Mouse (Mus musculus): ENCODE data around the gene Malrd1.

Malrd1 gene

DNA sequence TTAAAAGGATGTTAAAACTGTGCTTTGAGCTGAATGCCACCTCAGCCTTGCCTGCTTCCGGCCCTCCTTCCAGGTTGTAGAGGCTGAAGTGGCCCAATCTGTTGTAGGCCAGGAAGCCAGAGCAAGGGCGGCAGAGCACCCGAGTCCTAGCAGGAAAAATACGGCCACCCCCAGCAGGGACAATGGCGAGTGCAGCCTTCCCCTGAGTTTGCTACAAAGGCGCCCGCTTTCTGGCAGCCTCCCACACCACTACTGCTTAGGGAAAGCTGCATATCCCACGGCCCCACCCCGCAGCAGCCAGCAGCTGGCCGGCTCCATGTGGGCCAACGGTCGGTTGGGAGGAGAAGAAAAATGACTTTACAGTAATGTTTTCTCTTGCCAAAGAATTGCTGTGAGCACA lies 503.5 kb downstream of the Malrd1 start:
- DNase-seq (ENCODE audit: low read depth, low spot score), result no peak

GRCm38 (mm10) chr2:16031559-16031958 lies 505.3 kb downstream of the Malrd1 start:
- DNase-seq (ENCODE audit: low read depth, low spot score), result no peak

GRCm38 (mm10) chr2:16032804-16033203 lies 506.5 kb downstream of the Malrd1 start:
- no peak for DNase-seq (ENCODE audit: low read depth, low spot score)

- no peak for DNase-seq (ENCODE audit: low read depth, low spot score)
Observed at GRCm38 (mm10) chr2:16110696-16111095, 584.4 kb downstream of the Malrd1 start.

DNA sequence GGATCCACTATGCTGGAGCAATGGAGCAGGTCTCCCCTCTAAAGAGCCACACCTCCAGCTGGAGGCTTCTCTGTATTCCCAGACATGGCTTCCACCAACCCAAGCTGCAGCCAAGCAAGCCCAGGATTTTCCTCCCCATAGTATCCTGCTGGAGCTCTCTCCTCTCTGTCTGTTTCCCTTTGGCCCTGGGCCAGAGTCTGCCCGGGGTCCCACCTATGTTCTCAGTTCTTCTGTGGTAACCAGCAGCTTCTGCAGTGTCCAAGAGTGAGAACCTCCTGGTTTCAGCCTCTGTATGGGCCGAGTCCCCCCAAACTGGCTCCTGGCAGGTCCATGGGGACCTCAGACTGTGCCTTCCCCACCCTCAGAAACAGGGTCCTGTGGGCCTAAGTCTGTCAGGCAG lies 587.1 kb downstream of the Malrd1 start:
- DNase-seq (ENCODE audit: low read depth, low spot score), result no peak

DNA sequence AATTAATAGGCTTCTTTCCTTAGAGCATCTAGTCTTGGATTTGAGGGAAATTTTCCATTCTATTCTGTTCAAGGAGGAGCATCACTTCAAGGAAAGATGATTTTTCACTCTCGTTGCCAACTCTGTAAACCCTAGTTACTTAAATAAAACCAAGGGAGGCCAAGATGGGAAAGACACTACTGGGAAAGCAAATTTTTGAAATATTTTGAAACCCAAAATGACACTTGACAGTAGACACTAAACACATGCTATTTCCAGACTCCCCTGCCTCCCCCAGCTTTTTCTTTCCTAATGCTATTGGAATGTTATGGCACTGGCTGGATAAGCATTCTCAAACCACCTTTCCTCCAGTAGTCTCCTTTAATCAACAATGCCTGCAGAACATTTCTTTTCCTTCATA lies 621.7 kb downstream of the Malrd1 start:
- DNase-seq (ENCODE audit: low read depth, low spot score), result no peak

DNA sequence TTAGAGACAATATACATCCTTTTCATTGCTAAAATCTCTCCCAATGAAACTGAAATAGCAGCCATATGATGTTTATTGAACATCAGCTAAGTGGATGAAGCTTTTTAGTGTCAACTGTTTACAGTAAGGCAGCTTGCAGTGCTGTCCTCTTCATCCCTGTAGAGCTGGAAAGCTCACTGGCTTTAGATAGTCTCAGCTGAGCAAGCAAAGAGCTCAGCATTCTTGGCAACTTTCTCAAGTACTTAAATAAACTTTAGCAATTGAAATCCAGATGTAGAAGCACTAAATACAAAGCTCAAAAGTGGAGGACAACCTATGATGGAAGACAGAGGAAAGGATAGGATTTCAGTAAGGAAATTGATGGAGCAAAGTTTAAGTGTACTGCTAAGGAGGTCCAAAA lies 626.3 kb downstream of the Malrd1 start:
- no peak for DNase-seq (ENCODE audit: low read depth, low spot score)

- no peak for DNase-seq (ENCODE audit: low read depth, low spot score)
Observed at GRCm38 (mm10) chr2:16163246-16163989, 637.1 kb downstream of the Malrd1 start.

DNA sequence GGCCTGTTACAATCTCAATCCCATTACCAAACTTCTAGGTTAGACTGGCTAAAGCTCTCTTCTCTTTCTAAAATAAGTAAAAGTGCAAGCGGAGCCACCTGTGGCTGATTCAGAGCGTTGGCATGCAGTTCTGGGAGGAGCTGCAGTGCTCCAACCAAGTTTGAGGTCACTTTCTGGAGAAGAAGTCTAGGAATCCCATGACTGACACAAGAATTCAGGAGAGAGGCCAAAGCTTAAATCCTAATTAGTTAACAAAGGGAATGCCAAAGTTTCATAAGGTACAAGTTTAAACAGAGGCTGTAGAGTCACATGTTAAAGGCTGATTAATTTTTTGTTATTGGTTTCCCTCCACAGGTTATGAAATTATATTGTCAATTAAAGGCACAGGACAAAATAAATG lies 642.3 kb downstream of the Malrd1 start:
- no peak for DNase-seq (ENCODE audit: low read depth, low spot score)

- no peak for DNase-seq (ENCODE audit: low read depth, low spot score)
Observed at GRCm38 (mm10) chr2:16172086-16172485, 645.8 kb downstream of the Malrd1 start.

- DNase-seq (ENCODE audit: low read depth, low spot score), result no peak
Observed at GRCm38 (mm10) chr2:16173355-16173754, 647.1 kb downstream of the Malrd1 start.

DNA sequence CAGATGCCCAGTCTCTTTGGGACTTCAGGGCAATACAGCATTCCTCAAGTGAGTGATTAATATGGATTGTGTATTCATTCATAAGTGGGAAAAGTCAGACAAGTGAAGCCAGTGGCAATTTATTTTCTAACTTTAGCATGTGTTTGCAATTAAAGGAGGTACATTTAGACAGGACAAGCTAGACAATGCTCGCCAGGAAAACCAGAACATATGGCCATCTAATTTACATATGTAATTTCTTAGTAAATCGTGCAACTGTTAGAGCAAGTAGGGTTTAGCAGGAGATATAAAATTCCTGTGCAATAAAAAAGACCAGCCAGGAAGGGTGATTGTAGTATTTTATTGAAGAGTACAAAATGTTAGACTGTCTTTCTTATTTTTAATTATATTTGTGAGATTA lies 655.9 kb downstream of the Malrd1 start:
- no peak for DNase-seq (ENCODE audit: low read depth, low spot score)

DNA sequence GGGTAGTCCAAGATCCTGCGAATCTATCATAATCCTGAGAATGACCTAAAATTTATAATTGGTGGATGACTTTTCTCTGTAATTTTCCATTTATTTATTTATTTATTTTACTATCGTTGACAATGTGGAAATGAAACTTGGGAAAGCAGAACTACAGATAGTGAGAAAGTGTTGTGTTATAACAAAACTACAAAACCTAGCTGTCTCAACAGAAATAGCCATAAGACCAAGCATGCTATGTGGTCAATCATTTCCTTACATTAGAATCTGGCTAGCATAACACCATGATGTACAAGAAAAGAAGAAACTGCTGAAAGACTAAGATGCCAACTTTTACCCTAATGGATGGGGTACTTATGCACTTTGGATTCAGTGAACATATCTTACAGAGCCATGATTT lies 656.9 kb downstream of the Malrd1 start:
- no peak for DNase-seq (ENCODE audit: low read depth, low spot score)

GRCm38 (mm10) chr2:16210016-16210415 lies 683.7 kb downstream of the Malrd1 start:
- DNase-seq (ENCODE audit: low read depth, low spot score), result no peak

DNA sequence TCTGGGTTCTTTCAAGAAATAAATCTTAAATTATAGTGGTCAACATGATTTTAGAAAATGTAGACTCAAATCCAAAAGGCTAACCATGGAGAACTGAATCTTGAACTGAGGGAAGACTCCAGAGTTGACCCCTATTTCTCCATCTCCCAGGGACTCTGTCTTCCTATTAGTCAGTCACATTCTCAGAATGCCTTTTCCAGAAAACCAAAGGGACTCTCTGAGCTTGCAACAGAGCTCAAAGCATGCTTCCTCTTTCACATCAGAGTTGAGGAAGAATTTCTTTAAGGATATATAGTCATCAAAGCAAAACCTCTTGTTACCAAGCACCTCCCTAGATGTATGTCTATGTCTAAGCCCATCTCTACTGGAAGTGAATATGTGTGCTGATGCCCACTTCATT lies 686.5 kb downstream of the Malrd1 start:
- DNase-seq (ENCODE audit: low read depth, low spot score), result no peak

- DNase-seq (ENCODE audit: low read depth, low spot score), result no peak
Observed at GRCm38 (mm10) chr2:16214111-16214510, 687.8 kb downstream of the Malrd1 start.

- DNase-seq (ENCODE audit: low read depth, low spot score), result no peak
Observed at GRCm38 (mm10) chr2:16228187-16228832, 702.0 kb downstream of the Malrd1 start.

DNA sequence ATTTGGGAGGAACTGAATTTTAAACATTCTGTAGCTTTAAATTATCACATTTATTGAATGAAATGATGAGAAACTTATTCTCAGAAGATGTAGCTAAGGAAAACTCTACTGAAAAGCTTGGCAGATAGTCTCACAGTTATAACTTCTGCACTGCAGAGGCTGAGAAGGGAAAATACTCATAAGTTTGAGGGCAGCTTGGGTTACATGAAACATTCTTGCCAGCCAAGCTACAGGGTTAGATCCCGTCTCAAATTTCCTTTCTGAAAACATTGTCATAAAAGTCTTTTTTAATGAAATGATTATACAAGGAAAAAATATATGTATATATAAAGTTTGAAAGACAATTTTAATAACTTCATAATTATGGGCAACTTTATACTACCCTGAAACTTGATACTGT lies 714.6 kb downstream of the Malrd1 start:
- no peak for DNase-seq (ENCODE audit: low read depth, low spot score)

DNA sequence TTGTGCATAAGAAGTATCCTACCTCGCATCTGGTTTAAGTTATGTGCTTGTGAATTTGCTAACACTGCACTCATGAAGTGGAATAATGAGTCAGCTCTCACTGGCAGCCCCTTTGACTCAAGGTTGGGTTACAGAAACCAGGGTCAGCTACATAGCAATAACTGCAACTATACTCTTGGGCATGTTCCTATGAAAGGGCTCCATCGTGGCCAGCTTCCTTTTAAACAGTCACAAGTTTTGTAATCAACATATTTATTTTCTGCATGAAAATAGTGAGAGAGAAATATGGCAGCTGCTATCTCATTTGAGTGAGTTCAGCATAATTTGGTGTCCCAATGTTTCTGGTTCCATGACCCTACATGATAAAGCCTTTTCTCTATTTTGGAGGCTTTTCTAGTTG lies 716.8 kb downstream of the Malrd1 start:
- no peak for DNase-seq (ENCODE audit: low read depth, low spot score)

GRCm38 (mm10) chr2:16248861-16249260 lies 722.6 kb downstream of the Malrd1 start:
- DNase-seq (ENCODE audit: low read depth, low spot score), result no peak

GRCm38 (mm10) chr2:16252274-16252673 lies 726.0 kb downstream of the Malrd1 start:
- no peak for DNase-seq (ENCODE audit: low read depth, low spot score)
